ENCODE assay signal across 10 mouse cellular contexts in genomic region chr19:10049533-10049932, GRCm38 (mm10). TPM values are rescaled to one million over a fixed set of nuclear protein-coding genes. Genes with fewer than 3 reads are reported as not detected.
"Had no signal": no experiment of that assay in that cellular context is flagged by ENCODE, and none has a peak within 500 bp of the region (broad histone marks: within the 10 kb centered on the region; RNA-seq: fewer than 3 reads in every experiment).

No protein-coding gene starts in this region.

- H3K9ac ChIP-seq: limb, embryonic 15.5 days; liver, embryonic 12.5 days; lung, embryonic 14.5 days; midbrain, embryonic 13.5 days; neural tube, embryonic 15.5 days had no signal

- H3K27me3 ChIP-seq: limb, embryonic 15.5 days; midbrain, embryonic 13.5 days; neural tube, embryonic 15.5 days had no signal

- H3K4me2 ChIP-seq: limb, embryonic 15.5 days; liver, embryonic 12.5 days; lung, embryonic 14.5 days; midbrain, embryonic 13.5 days; neural tube, embryonic 15.5 days had no signal

- H3K4me3 ChIP-seq: left cerebral cortex, adult 2 months; limb, embryonic 15.5 days; liver, embryonic 12.5 days; midbrain, embryonic 13.5 days; neural tube, embryonic 15.5 days had no signal

- H3K27ac ChIP-seq: left cerebral cortex, adult 2 months; limb, embryonic 15.5 days; liver, embryonic 12.5 days; midbrain, embryonic 13.5 days; neural tube, embryonic 15.5 days had no signal

- H3K4me1 ChIP-seq: midbrain, embryonic 13.5 days had no signal

- H3K9me3 ChIP-seq: limb, embryonic 15.5 days; liver, embryonic 12.5 days; midbrain, embryonic 13.5 days; neural tube, embryonic 15.5 days had no signal

- ATAC-seq: liver, embryonic 12.5 days; midbrain, embryonic 13.5 days had no signal

- DNase-seq: lung, embryonic 14.5 days; right cerebral cortex, adult 18-20 months; right cerebral cortex, postnatal 25 days; thymus, postnatal 4 days had no signal

RNA-seq across cellular contexts. Expression of gene Best1, which starts 48.1 kb away (rescaled TPM):
- total RNA-seq: megakaryocyte-erythroid progenitor cell, adult 5-6 weeks had no signal
